Mouse (Mus musculus): ENCODE results near the gene Clca3b.
"Not testable (repeated sequence)": the region's sequence is repeated elsewhere in the genome, so short reads cannot be mapped to it uniquely, and the experiment has no call there.

The Clca3b gene

DNA sequence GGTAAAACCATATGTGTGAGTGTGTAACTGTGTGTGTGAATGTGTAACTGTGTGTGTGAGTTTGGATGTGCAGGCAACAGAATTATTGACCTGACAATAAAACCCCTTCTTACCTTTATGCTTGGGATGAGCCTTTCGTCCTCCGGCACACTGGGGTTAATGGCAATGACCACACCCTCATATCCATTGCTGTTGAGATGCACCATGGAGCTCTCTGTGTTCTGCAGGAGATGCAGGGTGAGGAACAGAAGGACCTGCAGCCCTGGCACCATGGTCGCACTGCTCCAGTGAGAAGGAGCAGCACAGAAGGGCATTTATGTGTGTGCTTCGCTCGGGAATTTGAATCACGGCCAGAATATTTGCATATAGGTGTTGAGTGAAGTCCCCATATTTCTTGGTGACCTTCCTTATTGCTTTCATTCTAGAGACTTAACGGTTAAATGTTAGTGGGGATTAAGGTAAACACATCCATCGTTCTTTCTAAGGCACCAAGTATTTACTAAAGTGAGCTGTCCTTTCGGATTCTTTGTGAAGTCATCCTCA, at the start of gene Clca3b:
TSS of gene Clca3b (minus strand) at position 344 of the 543 bp plus-strand sequence.
- not testable (repeated sequence) for DNase-seq (ENCODE audit: low spot score)

DNA sequence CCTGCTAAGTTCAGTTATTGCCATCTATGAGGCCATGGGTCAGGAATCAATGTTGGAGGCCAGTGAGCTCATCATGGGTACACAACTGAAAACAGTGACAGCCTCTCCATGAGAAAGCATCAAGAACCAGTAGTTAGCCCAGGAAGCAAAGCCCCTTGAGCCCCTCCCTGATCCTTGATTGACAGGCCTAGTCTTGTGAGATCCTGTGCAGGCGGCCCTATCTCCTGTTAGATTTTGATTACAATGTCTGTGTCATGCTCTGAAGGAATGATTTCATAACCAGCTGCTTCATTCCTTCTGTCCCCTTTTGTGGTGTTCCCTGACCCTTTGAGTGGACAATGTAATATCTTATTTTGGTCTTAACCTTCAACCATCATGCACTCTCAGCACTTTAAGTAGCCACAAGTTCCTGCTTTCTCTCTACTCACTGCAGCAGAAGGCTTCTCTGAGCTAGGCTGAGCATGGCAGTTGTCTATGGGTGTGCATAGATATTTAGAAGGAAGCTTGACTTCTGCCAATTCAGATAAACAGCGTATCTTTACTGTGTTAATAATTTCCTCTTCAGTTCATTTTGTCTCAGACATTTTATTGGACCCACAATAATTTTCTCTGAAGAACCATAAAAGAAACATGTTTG, 48.0 kb upstream of the Clca3b start:
- no peak for DNase-seq (ENCODE audit: low spot score)

DNA sequence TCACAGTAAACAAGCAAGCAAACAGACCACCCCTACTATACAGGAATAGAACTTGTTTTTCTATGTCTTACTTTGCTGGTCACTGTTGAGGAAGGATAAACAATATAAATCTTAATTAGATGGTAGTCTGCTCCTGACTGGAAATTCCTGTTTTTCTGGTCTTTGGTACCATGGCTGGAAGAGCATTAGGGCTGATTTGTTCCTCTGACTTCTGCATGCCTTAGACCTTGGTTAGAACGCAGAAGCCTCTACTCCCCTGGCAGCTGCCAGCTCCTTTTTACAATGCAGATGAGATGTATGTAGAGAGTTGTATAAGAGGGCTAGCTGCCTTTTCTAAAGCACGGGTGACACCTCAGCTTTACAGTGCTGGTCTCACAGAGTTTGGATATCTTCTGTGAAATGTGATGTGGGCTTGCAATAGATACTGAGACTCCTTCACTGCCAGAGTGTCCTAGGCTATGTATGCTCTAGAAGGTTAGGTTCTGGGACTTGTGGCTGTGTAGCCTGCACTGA, 41.1 kb upstream of the Clca3b start:
- DNase-seq (ENCODE audit: low spot score): no peak

DNA sequence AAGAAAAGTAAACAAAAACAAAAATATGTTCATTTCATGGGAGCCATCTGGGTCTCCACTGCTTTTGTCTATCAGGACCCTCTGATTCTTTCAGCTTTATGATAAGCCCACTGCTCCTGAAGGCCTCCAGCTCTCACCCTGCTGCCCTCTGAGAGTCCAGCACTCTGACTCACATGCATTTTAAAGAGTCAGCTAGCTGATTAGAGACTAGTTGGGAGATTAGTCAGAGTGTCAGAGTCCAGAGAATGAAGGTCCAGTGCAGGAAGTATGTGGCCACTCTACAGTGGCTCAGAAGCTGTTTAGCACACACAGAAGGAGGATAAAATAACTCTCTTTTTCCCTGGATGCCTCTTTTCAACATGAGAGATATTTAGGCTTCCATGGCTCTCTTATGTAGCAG, 37.8 kb upstream of the Clca3b start:
- no peak for DNase-seq (ENCODE audit: low spot score)

DNA sequence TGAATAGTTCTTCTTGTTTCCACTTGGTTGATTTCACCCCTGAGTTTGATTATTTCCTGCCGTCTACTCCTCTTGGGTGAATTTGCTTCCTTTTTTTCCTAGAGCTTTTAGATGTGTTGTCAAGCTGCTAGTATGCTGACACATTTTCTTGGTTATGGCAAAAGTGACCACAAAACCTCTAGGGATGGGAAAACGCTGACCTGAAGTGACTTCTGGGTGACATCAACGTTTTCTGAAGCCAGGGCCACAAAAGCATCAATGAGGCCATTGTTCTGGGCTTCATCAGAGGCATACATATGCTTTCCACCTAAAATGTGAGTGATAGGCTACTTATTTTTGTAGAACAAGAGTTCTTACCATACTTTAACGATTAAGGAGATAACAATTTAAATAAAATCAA, 22.9 kb upstream of the Clca3b start:
- not testable (repeated sequence) for DNase-seq (ENCODE audit: low spot score)

GRCm38 (mm10) chr3:144849584-144849983, 427 bp upstream of the Clca3b start:
- DNase-seq (ENCODE audit: low spot score): no peak

GRCm38 (mm10) chr3:144827257-144827656, 21.9 kb downstream of the Clca3b start:
- DNase-seq (ENCODE audit: low spot score): no peak

GRCm38 (mm10) chr3:144825151-144825550, 24.0 kb downstream of the Clca3b start:
- peak; percentile 90 for DNase-seq (ENCODE audit: low spot score)

- no peak for DNase-seq (ENCODE audit: low spot score)
These were observed 25.8 kb downstream of the Clca3b start for GRCm38 (mm10) chr3:144823331-144823730.

DNA sequence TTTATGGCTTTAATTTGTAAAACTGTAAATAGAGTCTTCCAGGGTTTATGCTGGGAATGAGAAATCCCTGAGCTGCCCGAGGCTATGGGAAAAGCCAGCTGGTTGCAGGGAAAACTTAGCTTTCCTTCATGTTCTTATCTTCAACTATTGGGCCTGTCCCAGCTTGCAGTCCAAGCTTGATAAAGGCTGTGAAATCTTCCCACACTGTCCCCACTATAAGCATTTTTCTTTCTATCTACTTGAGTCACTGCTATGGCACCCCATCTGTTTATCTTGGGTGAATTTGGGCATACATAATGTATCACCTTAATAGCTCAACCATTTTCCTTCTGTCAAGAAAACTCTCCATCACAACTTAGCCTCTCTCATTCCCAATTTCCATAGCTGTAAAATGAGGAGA, 28.5 kb downstream of the Clca3b start:
- no peak for DNase-seq (ENCODE audit: low spot score)

- not testable (repeated sequence) for DNase-seq (ENCODE audit: low spot score)
These were observed 29.9 kb downstream of the Clca3b start, which contains the start of gene Clca3a2 for GRCm38 (mm10) chr3:144819219-144819618. Gene Clca3a2, minus strand, starts transcription at chr3:144819494.

DNA sequence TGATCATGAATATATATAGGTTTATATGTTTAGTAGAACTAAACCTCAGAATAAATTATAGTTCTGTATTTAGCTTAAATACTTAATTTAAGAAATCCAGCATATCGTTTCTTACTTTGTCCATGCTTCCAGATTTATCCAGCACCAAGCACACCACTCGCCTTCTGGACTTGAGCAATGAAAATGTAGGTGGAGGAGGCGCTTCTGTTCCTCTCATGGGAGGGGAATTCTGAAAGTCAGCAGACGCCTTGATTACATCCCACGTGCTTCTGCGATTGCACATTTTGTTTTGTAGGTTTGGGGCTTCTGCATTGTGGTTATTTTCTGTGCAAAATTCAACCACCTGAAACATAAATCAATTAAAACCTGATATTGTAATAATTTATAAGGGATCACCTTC, 35.8 kb downstream of the Clca3b start:
- not testable (repeated sequence) for DNase-seq (ENCODE audit: low spot score)

DNA sequence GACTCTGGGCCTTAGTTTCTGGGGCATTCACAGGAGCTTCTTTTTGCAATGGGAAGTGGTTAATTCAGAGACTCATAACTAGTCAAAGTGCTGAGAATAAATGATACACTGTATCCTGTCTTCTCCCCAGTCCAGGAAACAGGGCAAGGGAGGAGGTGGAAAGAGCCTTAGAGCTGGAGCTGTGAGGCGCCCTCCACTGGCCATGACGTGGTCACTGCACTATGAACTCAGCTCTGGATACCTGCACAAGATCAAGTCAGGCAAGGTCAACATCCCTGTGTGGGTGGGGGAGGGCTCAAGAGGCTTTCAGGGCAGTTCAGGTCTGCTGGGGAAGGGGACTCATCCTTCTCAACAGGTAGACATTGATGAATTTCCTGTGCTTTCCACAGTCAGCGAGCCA, 37.3 kb downstream of the Clca3b start:
- no peak for DNase-seq (ENCODE audit: low spot score)

GRCm38 (mm10) chr3:144808153-144808925, 40.8 kb downstream of the Clca3b start:
- not testable (repeated sequence) for DNase-seq (ENCODE audit: low spot score)

DNA sequence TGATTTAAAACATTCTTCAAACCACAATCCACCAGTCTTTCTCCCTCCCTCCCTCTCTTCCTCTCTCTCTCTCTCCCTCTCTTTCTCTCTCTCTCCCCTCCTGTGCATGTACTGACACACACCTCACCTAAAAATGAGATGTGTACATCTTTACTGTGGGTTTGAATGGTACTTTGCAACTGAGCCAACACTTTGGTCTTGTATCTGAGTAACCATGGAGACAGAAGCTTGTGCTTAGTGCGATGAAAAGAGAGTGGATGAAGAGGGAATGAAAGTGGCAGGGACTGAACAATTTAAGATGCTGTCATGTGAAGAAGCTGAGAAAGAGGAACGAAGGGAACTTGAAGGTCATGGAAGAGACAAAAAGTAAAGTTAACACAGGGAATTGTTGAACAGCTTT, 42.5 kb downstream of the Clca3b start:
- not testable (repeated sequence) for DNase-seq (ENCODE audit: low spot score)

DNA sequence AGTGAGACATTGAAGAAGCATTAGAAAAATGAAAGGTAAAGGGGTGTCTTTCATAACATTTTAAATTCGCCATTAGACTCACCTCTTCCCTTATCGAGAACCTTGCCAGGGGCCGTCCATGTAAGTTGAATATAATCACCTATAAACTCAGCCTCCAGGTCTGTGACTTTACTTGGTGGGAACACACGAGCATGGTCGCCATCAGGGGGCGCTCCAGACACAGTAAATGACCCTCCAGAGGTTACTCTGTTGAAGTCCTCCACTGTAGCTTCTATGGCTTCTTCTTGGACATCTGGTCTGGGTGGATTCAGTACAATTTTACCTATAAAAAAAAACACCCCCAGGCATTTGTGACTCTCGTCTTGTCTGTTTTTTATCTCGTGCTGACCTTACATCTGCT, 47.3 kb downstream of the Clca3b start:
- peak; percentile 61 for DNase-seq (ENCODE audit: low spot score)

DNA sequence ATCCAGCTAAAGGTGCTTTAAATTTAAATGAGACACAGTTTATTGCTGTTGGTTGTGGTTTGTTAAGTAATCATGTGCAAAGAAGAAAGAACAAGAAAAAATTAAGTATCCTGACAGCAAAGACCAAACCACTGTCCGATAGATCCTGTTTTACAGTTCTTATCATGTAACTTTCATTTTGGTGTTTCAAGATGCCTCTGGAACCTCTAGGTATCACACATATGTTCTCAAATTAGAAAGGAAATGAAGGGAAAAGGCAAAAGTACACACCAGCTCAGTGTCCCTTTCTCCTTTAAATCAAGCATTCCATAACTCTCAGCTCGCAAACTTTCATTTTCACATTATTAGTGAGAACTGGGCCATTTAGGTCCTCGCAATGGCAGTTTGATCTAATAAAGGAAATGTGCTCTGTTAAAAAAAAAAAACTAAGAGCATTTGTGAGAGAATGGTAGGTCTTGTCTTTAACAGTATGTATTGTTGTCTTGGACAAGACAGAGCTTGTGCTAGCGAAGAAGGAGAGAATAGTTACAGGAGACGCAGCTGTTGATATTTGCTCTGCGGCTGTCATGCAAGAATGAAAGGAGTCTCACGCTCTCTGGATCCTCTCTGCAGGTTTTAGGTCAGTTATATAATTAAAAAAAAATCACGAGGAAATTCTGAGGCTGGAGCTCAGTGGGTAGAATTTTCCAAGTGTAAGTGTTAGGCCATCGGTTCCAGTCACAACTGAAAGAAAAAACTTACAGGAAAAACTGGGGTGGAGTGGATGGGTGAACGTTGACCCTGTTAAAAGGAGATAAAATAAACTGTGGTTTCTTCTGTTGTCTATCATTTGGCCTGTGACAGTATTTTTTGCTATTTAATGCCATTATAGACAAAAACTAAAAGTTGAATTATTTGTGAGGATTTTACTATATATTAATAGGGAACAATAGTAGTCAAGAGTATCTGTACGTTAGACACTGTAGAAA, 63.7 kb downstream of the Clca3b start:
- DNase-seq (ENCODE audit: low spot score): no peak
